Mouse (Mus musculus) liver (tissue): ENCODE measurements around the gene Mta2.

Source experiments
- DNase-seq: peaks from one replicate; pipeline ENCODE4 v3.0.0-alpha.2; 2020; ENCODE audit warnings: mixed read lengths

Mta2 gene

DNA sequence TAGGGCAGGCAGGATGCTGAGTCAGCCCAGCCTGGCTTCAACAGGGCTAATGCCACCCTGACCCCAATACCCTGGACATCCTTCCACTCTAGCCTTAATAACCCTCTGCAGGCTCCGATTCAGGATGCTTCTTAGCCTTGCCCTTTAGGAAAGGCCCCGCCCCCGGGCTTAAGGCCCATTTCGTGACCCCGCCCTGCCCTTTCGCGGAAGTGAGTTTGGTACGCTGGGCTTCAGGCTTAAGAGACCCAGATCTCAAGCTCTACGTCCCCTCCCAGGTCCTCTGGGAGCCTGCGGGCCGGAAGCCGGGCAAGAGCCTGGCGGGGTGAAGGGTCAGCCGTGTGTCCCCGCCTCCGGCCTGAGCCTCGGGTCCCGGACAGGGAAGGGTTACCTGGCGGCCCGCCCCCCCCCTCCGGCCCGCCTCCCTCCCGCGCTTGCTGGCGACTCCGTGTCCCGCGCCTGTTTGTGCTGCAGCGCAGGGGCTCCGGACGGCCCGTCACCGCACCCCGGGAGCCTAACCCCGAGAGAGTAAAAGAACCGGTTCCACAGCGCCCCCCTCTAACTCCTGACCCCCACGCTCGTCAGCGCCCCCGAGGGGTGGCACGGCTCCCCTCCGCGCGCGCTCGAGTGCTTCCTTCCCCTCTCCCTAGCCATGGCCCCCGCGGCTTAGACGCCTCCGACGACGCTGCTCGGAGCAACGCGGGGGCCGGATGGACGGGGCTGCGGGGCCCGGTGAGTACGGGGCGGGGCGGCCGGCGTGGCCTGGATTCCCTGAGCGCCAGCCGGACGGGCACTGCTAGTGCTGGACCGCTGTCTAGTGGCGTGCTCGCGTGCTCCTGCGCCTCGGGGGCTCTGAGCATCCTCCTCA lies 12.2 kb upstream of the Mta2 start, which contains the start of the genes Rom1 and Eml3:
Gene Rom1, minus strand, starts transcription at position 133 of the 865 bp plus-strand sequence.
Gene Eml3, plus strand, starts transcription at position 329 of the 865 bp plus-strand sequence.
- DNase-seq: peak; percentile 89

GRCm38 (mm10) chr19:8930117-8930516 lies 11.6 kb upstream of the Mta2 start:
- no peak for DNase-seq

- DNase-seq: no peak
These were observed 10.9 kb upstream of the Mta2 start for GRCm38 (mm10) chr19:8930771-8931170.

- DNase-seq: no peak
These were observed 4.9 kb upstream of the Mta2 start for GRCm38 (mm10) chr19:8936736-8937135.

- no peak for DNase-seq
These were observed 1.0 kb upstream of the Mta2 start for GRCm38 (mm10) chr19:8940526-8941133.

GRCm38 (mm10) chr19:8941136-8941514 lies 550 bp upstream of the Mta2 start:
- DNase-seq: no peak

- peak; percentile 63 for DNase-seq
These were observed 745 bp downstream of the Mta2 start for GRCm38 (mm10) chr19:8942276-8942964.

- DNase-seq: no peak
These were observed 1.4 kb downstream of the Mta2 start for GRCm38 (mm10) chr19:8943047-8943446.

GRCm38 (mm10) chr19:8944062-8944461 lies 2.4 kb downstream of the Mta2 start:
- DNase-seq: peak; percentile 84

DNA sequence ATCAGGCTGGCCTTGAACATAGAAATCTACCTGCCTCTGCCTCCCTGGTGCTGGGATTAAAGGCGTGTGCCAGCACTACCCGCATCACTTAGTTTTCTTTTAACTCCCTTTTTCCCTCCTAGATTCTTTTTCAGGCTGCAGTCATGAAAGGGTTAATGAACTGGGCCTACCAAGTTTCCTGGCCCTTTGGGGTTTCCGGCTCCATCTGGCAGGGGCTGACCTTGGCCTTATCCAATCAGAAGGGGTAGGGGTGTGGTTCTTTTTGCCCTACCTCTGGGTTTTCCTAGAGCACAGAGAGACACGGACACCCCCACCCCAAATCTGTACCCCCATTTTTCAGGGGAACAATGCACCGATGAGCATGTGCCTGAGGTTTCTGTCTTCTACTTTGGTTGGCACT lies 3.1 kb downstream of the Mta2 start:
- DNase-seq: peak; percentile 80

GRCm38 (mm10) chr19:8945251-8945650 lies 3.6 kb downstream of the Mta2 start:
- DNase-seq: no peak

GRCm38 (mm10) chr19:8946929-8947328 lies 5.3 kb downstream of the Mta2 start:
- DNase-seq: peak; percentile 67

- DNase-seq: no peak
These were observed 8.5 kb downstream of the Mta2 start for GRCm38 (mm10) chr19:8950190-8950589.

DNA sequence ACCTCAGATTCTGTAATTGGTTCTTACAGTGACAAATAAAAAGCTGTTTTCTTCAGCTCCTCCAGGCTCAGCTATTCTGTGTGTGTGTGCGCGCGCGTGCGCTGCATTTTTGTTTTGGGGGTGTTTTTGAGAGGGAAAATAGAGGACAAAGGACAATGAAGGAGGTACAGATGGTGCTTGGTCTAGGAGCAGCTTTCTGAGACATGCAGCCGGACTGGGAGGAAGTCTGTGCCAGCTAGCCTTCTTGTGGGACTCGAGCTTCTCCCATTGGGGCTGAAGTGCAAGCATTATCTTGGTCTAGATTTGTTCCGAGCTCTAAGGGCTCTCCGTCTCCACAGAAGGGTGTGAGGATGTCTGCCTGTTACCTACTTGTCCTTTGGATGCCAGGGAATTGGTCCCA lies 10.6 kb downstream of the Mta2 start:
- DNase-seq: no peak

DNA sequence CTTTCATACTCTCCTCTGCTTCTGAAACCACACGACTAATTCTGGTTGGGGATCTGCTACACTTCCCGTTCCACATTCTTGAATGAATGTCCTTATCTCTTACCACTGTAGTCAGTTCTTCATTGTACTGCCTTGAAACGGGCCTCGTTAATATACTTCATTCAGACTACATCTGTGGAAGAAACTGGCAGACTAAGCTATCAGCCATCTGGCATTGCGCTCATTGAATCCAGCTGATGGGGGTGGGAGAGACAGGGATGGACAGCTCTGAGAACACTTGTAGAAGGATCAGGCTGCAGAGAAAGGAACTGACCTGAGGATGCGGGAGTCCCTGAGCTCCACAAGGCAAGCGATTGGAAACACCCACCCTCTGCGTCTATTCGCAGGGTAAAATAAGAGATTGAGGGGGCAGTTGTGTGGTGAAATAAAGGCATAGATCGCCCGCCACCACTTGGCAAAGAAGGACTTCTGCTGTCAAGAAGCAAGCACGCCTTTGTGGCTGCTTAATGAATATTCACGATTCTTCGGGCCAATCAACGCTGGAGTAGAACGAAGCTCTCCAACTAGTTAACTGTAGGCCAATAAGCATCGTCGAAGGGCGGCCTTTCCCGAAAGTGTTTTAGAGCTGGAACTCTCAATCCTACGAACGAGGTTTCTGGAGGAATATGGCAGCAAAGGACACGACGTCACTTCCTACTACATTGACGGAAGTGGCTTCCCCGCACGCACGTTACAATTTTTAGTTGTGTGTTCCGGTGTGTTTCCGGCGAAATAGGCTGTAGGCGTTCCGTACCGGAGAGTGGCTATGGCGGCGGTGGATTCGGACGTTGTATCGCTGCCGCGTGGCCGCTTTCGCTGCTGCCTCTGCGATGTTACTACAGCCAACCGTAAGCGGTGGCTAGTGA lies 11.7 kb downstream of the Mta2 start, which contains the start of gene Tut1:
Gene Tut1, plus strand, starts transcription at position 713 of the 905 bp plus-strand sequence.
- peak; percentile 87 for DNase-seq

DNA sequence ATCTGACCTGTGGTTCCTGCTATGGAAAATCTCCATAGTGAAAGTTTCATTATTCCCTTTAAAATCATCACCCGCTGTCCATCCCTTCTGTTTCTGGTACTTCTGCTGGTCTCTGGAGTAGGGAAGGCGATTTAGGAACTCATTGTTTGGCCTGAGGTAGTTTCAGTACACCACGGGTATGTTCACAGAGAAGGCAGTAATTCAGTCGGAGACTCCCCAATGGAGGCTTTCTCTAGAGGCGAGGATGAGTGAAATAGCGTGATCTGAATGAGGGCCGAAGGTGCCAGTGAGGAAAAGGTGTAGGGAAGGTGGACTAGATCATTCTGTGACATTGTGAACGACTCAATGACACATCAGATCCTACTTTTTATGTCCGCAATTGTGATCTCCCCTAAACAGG lies 12.5 kb downstream of the Mta2 start:
- DNase-seq: no peak

- no peak for DNase-seq
These were observed 20.6 kb downstream of the Mta2 start for GRCm38 (mm10) chr19:8962256-8962655.

DNA sequence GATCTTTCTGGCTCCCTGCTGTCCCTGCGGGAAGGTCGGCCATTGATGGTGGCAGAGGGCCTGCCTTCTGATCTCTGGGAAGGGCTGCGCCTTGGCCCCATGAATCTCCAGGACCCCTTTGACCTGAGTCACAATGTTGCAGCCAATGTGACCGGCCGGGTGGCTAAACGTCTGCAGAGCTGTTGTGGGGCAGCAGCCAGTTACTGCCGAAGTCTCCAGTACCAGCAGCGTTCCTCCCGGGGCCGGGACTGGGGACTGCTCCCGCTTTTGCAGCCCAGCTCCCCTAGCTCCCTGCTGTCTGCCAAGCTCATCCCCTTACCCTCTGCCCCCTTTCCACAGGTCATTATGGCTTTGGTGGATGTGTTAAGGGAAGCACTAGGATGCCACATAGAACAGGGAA lies 23.4 kb downstream of the Mta2 start:
- DNase-seq: no peak

DNA sequence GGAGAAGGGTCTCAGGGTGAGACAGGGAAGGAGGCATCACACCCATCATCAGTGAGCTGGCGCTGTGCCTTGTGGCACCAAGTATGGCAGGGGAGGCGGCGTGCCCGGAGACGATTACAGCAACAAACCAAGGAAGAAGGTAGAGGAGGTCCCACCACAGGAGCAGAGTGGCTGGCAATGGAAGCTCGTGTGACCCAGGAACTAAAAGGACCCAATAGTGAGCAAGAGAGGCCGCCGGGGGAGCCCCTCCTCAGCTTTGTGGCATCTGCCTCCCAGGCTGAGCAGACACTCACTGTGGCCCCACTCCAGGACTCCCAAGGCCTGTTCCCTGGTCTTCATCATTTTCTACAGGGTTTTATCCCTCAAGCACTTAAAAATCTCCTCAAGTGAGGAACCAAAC lies 24.1 kb downstream of the Mta2 start:
- DNase-seq: no peak

DNA sequence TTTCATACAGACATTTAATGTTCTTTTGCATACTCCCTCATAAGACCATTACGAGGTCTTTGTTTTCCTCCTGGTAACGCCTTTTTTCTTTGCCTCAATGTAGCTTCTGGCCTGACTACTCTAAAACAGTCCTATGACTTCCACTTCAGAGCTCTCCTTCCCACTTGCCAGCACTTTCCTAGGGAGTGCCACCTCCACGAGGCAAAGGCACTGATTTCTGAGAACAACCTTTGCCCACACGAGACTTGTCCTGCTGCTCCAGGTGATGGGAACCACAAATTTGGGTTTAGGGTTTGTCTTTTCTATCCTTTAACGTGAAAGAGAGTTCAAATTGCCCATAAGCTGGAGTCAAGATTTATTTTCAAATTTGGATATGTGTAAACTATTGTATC lies 24.5 kb downstream of the Mta2 start:
- DNase-seq: no peak

GRCm38 (mm10) chr19:8966590-8967372 lies 25.1 kb downstream of the Mta2 start, which contains the start of gene Eef1g:
Eef1g (plus strand) TSS chr19:8967041.
- DNase-seq: peak; percentile 99

DNA sequence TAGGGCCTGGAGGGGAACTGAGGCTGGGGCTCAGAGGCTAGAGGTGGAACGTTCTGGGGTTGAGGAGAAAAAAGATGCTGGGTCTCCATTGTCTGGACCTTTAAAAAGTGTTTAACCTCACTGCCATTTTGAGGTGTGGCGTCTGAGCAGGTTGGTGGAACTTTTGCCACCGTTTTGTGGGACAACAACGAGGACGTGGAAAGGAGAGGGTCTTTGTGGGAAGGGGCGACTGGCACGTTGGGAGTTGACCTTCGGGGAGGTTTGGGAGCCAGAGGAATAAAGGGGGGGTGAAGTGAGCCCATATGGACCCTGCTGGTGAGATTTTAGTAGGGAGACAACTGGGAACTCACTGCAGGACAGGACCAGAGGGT lies 25.7 kb downstream of the Mta2 start:
- no peak for DNase-seq
